Mouse (Mus musculus): ENCODE measurements around the gene Cd40. TPM values are rescaled to one million over a fixed set of nuclear protein-coding genes. Genes with fewer than 3 reads are reported as not detected.

Cd40 gene
- polyA plus RNA-seq, 1 experiment from 2014 or later = 0.39 TPM

DNA sequence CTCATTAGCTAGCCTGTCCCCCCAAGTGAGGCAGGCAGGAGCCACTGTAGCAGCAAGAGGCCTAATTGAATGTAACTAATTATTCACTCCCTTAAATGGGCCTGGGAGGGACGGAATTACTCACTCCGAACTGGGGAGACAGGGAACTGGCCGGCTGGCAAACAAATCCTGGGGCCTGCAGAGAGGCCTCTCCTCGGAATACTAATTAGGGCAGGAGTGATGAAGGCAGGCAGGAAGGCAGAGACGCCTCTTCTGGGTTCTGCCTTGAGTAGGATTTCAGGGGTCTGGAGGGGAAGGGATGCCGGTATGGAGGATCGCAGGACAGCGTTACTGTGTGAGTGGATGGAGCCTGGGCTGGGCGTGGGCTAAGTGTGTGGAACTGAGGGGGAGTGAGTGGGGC, 21.6 kb downstream of the Cd40 start:
- ChIA-PET POLR2A (no interaction called here), CTCF (no interaction called here)
- ATAC-seq = no peak
- peaks cover 35% of the 10 kb centered on the region for H3K27me3 ChIP-seq
- no peak for TF ChIP-seq CTCF (IDR thresholded peaks at IDR 0.05)
- in situ Hi-C loops (cut with MboI; ENCODE audit: low pct_unique_long_range_greater_than_20kb) = loop anchor here (5.0 to 25.0 kb wide), 2 partner anchors 195 to 385 kb away; partner anchors contain the start of gene Slc13a3
- no peak for DNase-seq (ENCODE audit: low read depth, low spot score)

DNA sequence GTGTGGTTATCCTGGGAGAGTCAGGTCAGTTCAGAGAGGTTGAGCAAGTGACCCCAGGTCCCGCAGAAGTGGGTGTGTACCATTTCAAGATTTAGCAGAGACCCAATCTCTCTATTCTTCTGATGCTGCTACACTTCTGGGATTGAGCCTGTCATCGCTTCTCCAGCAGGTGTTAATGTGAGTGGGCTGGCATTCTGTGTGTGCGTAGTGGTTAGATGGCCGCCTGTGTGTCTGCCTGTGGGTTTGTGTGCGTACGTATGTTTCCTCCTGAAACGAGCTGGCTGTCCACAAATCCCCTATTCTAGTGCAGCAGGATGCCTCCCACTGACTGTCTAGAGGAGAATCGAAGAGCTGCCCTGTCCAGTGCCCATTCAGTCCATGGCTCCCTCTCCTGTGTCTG, 22.6 kb downstream of the Cd40 start:
- no peak for TF ChIP-seq CTCF (IDR thresholded peaks at IDR 0.05)
- ChIA-PET CTCF (no interaction called here), POLR2A (no interaction called here)
- ATAC-seq = no peak
- in situ Hi-C loops (cut with MboI; ENCODE audit: low pct_unique_long_range_greater_than_20kb) = loop anchor here (5.0 to 25.0 kb wide), 2 partner anchors 194 to 384 kb away; partner anchors contain the start of gene Slc13a3
- no peak for DNase-seq (ENCODE audit: low read depth, low spot score)
- H3K27me3 ChIP-seq = peaks cover 28% of the 10 kb centered on the region

DNA sequence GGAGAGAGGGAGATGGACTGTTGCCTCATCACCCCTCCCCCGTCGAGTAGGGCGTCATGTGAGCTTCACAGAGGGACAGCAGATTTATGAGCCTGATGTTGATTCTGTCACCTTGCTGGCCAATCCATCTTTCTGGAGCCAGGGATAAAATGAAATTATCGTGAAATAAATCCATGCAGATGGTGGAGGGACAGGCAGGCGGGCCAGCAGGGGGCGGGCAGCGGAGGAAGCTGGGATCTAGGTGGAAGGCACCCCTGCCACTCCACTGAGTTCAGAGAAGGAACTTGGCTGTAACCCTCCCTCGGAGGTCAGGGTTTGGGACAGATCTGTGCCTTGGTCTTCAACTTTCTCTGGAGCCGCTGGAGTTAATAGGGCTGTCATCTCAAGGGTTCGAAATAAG, 23.2 kb downstream of the Cd40 start:
- ATAC-seq (no peak), DNase-seq (ENCODE audit: low read depth, low spot score) (no peak)
- ChIA-PET CTCF (no interaction called here), POLR2A (no interaction called here)
- in situ Hi-C loops (cut with MboI; ENCODE audit: low pct_unique_long_range_greater_than_20kb) = loop anchor here (5.0 to 25.0 kb wide), 2 partner anchors 194 to 384 kb away; partner anchors contain the start of gene Slc13a3
- no peak for TF ChIP-seq CTCF (IDR thresholded peaks at IDR 0.05)
- peaks cover 28% of the 10 kb centered on the region for H3K27me3 ChIP-seq

DNA sequence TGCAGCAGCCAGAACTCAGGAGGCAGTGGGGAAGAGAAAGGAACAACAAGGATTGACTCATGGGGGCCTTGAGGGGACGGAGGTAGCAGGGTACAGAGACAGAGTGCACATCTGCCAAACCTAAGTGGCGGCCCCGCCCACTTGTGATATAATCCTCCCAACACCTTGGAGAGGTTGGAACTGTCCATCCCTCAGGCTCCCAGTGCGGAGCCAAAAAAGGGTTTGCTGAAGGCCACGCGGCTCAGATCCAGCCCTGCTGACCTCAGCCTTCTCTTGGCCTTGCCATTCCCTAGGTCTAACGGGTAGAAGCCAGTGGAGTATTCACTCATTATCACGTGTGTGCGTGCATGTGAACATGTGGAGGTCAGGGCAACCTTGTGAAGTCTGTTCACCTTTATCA, 25.2 kb downstream of the Cd40 start:
- ChIA-PET POLR2A (no interaction called here), CTCF (interaction anchor here (1.2 kb wide), 1 partner anchor 10 kb away, joined by 3 read pairs; no protein-coding TSS in a partner anchor)
- H3K27me3 ChIP-seq = peaks cover 34% of the 10 kb centered on the region

DNA sequence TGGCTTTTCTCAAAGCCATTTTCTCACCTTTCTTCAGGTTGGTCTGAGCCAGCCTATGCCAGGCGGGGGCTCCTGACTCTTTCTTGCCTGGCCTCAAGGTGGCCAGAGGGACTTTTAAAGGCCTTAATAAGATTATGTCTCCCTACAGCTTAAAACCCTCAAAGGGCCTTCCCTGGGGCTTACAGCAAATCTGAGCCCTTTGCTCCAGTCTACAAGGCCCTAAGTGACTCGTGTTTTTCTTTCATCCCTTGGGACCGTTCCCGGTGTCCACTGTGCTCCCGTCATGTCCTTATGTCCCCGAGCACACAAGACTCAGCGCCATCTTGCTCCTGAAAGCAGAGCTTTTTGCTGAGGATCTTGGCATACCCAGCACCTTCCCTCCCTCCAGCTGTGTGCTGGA, 25.8 kb downstream of the Cd40 start:
- DNase-seq (ENCODE audit: low read depth, low spot score) = no peak
- POLR2A ChIA-PET = no interaction called here
- ATAC-seq = no peak
- CTCF ChIA-PET = interaction anchor here (1.2 kb wide), 1 partner anchor 10 kb away, joined by 3 read pairs; no protein-coding TSS in a partner anchor
- in situ Hi-C loops (cut with MboI; ENCODE audit: low pct_unique_long_range_greater_than_20kb) = loop anchor here (25.0 kb wide), 1 partner anchor 381 kb away; the partner anchor contains the start of gene Slc13a3
- TF ChIP-seq CTCF (IDR thresholded peaks at IDR 0.05) = no peak
- peaks cover 34% of the 10 kb centered on the region for H3K27me3 ChIP-seq

More for the DNA sequence above, 25.2 kb downstream of the Cd40 start:
- DNase-seq (ENCODE audit: low read depth, low spot score) = no peak
- in situ Hi-C loops (cut with MboI; ENCODE audit: low pct_unique_long_range_greater_than_20kb) = loop anchor here (25.0 kb wide), 1 partner anchor 382 kb away; the partner anchor contains the start of gene Slc13a3
- no peak for ATAC-seq
- no peak for TF ChIP-seq CTCF (IDR thresholded peaks at IDR 0.05)

DNA sequence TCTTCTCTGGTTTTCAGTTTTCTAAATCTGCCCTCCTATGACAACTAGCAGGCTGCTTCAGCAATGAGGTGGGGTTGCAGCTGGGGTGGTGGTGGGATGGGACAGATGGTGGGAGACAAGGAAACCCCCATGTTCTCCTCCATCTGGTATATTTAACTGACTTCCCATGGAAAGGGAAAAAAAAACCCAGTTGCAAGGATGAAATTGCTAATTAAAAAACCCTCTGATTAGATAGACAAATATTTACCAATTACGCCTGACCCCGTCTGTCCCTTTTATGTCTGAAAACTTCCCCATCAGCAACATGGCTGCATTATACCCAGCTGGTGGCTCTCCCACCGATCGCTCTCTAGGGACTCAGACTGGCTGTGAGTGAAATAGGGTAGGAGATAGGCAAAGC, 31.2 kb downstream of the Cd40 start:
- DNase-seq (ENCODE audit: low read depth, low spot score) (no peak), ATAC-seq (no peak)
- ChIA-PET POLR2A (interaction anchor here (0.9 kb wide), 1 partner anchor 11 kb away, joined by 3 read pairs; no protein-coding TSS in a partner anchor), CTCF (no interaction called here)
- in situ Hi-C loops (cut with MboI; ENCODE audit: low pct_unique_long_range_greater_than_20kb) = loop anchor here (25.0 kb wide), 1 partner anchor 376 kb away; the partner anchor contains the start of gene Slc13a3
- no peak for TF ChIP-seq CTCF (IDR thresholded peaks at IDR 0.05)
- H3K27me3 ChIP-seq = peaks cover 14% of the 10 kb centered on the region

DNA sequence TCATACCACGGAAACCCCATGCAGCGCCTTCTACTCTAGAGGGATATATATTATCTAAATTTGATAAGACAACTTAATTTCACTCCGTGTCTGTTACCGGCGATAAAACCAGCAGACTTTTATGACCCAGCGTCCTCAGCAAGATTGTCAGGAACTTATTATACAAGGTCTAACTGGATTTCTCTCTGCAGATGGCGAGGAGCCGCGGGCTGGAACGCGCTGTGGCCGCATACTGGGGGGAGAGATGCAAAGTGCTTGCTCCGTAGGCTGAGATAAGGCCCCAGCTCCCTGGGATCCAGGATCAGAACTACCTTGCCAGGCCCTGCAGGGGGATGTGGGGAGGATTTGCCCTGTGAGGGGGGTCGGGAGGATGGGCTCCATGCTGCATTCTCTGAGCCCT, 34.0 kb downstream of the Cd40 start:
- DNase-seq (ENCODE audit: low read depth, low spot score) (no peak), ATAC-seq (no peak)
- in situ Hi-C loops (cut with MboI; ENCODE audit: low pct_unique_long_range_greater_than_20kb) = loop anchor here (25.0 kb wide), 1 partner anchor 373 kb away; the partner anchor contains the start of gene Slc13a3
- CTCF ChIA-PET = no interaction called here
- peaks cover 12% of the 10 kb centered on the region for H3K27me3 ChIP-seq
- POLR2A ChIA-PET = no interaction called here
- no peak for TF ChIP-seq CTCF (IDR thresholded peaks at IDR 0.05)

DNA sequence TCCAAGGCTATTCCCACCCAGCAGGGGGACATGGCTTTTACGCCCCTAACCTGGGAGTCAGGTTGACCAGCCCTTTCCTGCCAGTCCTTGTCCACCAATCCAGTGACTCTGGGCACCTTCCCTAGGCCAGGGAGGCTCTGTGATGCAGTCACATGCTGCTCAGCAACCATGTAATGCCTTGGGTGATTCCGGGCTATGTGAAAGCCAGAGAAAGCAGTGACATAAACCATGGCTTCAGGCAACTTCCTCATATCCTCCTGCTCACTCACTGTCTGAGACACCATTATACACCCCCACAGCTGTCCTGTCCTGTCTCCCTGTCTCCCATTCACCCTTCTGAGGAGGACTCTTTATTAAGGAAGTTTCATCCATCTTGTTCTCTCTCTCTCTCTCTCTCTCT, 35.2 kb downstream of the Cd40 start, which contains the start of gene 1700025C18Rik:
TSS of gene 1700025C18Rik (minus strand) at position 101 of the 400 bp plus-strand sequence.
- ChIA-PET POLR2A (no interaction called here), CTCF (no interaction called here)
- in situ Hi-C loops (cut with MboI; ENCODE audit: low pct_unique_long_range_greater_than_20kb) = loop anchor here (25.0 kb wide), 1 partner anchor 372 kb away; the partner anchor contains the start of gene Slc13a3
- ATAC-seq = no peak
- H3K27me3 ChIP-seq = peaks cover 3% of the 10 kb centered on the region
- no peak for TF ChIP-seq CTCF (IDR thresholded peaks at IDR 0.05)
- no peak for DNase-seq (ENCODE audit: low read depth, low spot score)

DNA sequence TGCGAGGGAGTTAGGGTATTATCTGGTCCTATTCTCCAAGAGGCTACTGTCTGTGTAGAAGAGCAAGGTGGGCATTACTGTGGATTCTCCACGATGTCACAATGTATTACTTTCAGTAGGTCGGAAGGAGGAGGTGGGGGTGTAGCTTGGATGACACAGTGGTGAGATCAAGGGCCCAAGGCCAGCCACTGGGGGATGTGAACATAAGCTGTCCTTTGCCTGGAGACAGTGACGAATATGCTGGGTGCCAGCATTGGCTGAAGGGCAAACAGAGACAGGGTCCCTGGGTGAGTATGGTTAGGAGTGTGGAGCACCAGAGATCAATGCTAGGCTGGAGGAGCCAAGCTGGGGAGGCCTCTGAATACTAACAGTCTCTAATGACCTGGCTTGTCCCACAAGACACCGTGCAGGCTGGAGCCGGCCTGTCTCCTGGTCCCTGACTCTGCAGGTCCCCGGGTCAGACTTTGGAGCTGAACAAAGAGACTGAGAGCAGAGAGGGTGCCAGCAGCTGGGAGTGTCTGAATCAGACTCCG, 36.1 kb downstream of the Cd40 start:
- POLR2A ChIA-PET = no interaction called here
- peaks cover 3% of the 10 kb centered on the region for H3K27me3 ChIP-seq
- DNase-seq (ENCODE audit: low read depth, low spot score) = no peak
- CTCF ChIA-PET = no interaction called here
- no peak for TF ChIP-seq CTCF (IDR thresholded peaks at IDR 0.05)
- in situ Hi-C loops (cut with MboI; ENCODE audit: low pct_unique_long_range_greater_than_20kb) = loop anchor here (25.0 kb wide), 1 partner anchor 371 kb away; the partner anchor contains the start of gene Slc13a3
- no peak for ATAC-seq

DNA sequence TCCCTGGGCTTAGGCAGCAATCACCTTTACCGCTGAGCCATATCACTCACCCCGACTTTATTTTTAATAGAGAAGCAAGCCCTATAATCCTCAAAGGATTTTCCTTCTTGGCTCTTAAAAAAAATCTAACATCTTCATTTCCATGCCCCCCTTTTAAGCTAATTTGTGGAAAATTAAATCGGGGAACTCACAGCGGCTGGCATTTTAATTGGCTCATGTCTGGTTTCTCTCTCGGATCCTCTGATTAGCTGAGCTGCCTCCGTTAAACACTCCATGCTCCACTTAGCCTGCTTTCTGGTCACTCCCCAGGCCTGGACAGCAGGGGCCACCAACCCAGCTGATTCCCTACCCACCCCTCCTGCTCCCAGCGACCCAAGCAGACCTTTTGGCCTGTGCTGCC, 37.0 kb downstream of the Cd40 start:
- in situ Hi-C loops (cut with MboI; ENCODE audit: low pct_unique_long_range_greater_than_20kb) = loop anchor here (25.0 kb wide), 1 partner anchor 370 kb away; the partner anchor contains the start of gene Slc13a3
- peaks cover 9% of the 10 kb centered on the region for H3K27me3 ChIP-seq
- CTCF ChIA-PET = no interaction called here
- no peak for TF ChIP-seq CTCF (IDR thresholded peaks at IDR 0.05)
- ATAC-seq = no peak
- no peak for DNase-seq (ENCODE audit: low read depth, low spot score)
- POLR2A ChIA-PET = no interaction called here

DNA sequence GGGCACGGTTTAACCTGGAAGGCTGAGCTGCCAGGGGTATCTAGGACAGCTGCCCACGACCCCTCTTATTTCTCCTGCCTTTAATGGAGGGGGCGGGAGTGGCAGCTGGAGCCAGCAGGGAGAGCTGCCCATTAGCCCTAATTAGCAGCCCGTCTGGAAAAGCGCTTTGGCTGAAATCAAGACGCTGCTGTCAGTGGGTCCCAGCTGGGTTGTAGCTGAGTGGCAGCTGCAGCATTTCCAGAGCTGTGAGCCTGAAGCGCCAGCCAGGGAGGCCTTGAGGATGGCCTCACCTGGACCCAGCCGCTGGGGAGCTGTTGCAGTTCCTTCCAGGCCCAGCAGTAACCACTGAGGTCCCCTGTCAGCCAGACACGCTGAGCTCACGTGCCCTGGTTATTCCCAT, 40.9 kb downstream of the Cd40 start:
- POLR2A ChIA-PET = no interaction called here
- DNase-seq (ENCODE audit: low read depth, low spot score) = no peak
- in situ Hi-C loops (cut with MboI; ENCODE audit: low pct_unique_long_range_greater_than_20kb) = loop anchor here (25.0 kb wide), 1 partner anchor 366 kb away; the partner anchor contains the start of gene Slc13a3
- CTCF ChIA-PET = no interaction called here
- no peak for ATAC-seq
- no peak for TF ChIP-seq CTCF (IDR thresholded peaks at IDR 0.05)
- H3K27me3 ChIP-seq = peaks cover 23% of the 10 kb centered on the region

Data from Patski (cell line).